Mouse (Mus musculus): ENCODE data around the gene Ppie. TPM values are rescaled to one million over a fixed set of nuclear protein-coding genes. Genes with fewer than 3 reads are reported as not detected.
A peak's percentile ranks its signal among the peaks of the same experiment; 100 is the strongest.

Gene Ppie
- polyA plus RNA-seq, 1 experiment from 2014 or later, result 136 TPM

- Histone ChIP-seq H3K27me3 (ENCODE audit: low read depth, poor library complexity, severe bottlenecking) (no peaks in the 10 kb centered on the region; the same call in 1 of the 2 replicates), H3K9me3 (replicated peaks) (no peaks in the 10 kb centered on the region), H3K27ac (replicated peaks) (peak overlapping the region; percentile 7), H3K4me1 (peaks cover 21% of the 10 kb centered on the region), H3K36me3 (no peaks in the 10 kb centered on the region), H3K4me3 (no peak overlapping the region)
- no peak for DNase-seq (ENCODE audit: low spot score)
- 47% methylated on average over 13 of the region's 13 CpGs for WGBS
Observed at GRCm38 (mm10) chr4:123080791-123081190, 59.0 kb downstream of the Ppie start.

GRCm38 (mm10) chr4:123078231-123078630 is 61.5 kb downstream of the Ppie start:
- H3K36me3 ChIP-seq, result no peaks in the 10 kb centered on the region
- H3K27me3 ChIP-seq (ENCODE audit: low read depth, poor library complexity, severe bottlenecking), result no peaks in the 10 kb centered on the region; the same call in 1 of the 2 replicates

More at GRCm38 (mm10) chr4:123078231-123078630, 61.5 kb downstream of the Ppie start:
- H3K27ac ChIP-seq (replicated peaks), result no peak overlapping the region
- 85% methylated on average over 4 of the region's 4 CpGs for WGBS
- H3K4me1 ChIP-seq, result peaks cover 21% of the 10 kb centered on the region
- no peak for DNase-seq (ENCODE audit: low spot score)
- no peak overlapping the region for H3K4me3 ChIP-seq
- H3K9me3 ChIP-seq (replicated peaks), result no peaks in the 10 kb centered on the region

Other genes with a start within 250 kb of the Ppie start
- 22.6 and 27.2 TPM in 2 replicates for gene Mfsd2a, start 178.8 kb downstream of the Ppie start, polyA plus RNA-seq (2016; fragmentation: Nextera tagmentation; extraction: Ambion mirVana)
- 82.4 and 92.7 TPM in 2 replicates for gene Mycl, start 144.3 kb downstream of the Ppie start, polyA plus RNA-seq (2016; fragmentation: Nextera tagmentation; extraction: Ambion mirVana)
- 27.6 and 28.2 TPM in 2 replicates for gene Trit1, start 123.4 kb downstream of the Ppie start, polyA plus RNA-seq (2016; fragmentation: Nextera tagmentation; extraction: Ambion mirVana)
- 0.07 and 0.09 TPM in 2 replicates for gene Bmp8b, start 34.8 kb downstream of the Ppie start, polyA plus RNA-seq (2016; fragmentation: Nextera tagmentation; extraction: Ambion mirVana)
- gene Oxct2b, start 23.7 kb downstream of the Ppie start, polyA plus RNA-seq (2016; fragmentation: Nextera tagmentation; extraction: Ambion mirVana), result 0.07 TPM in 2 replicates
- gene Hpcal4, start 43.3 kb upstream of the Ppie start, polyA plus RNA-seq (2016; fragmentation: Nextera tagmentation; extraction: Ambion mirVana), result 0.32 and 0.42 TPM in 2 replicates
- not detected in 2 replicates for gene Nt5c1a, start 61.6 kb upstream of the Ppie start, polyA plus RNA-seq (2016; fragmentation: Nextera tagmentation; extraction: Ambion mirVana)
- 8.0 and 9.8 TPM in 2 replicates for gene Heyl, start 93.6 kb upstream of the Ppie start, polyA plus RNA-seq (2016; fragmentation: Nextera tagmentation; extraction: Ambion mirVana)
- 41.4 and 48.3 TPM in 2 replicates for gene Pabpc4, start 122.4 kb upstream of the Ppie start, polyA plus RNA-seq (2016; fragmentation: Nextera tagmentation; extraction: Ambion mirVana)
- not detected in 2 replicates for gene Oxct2a, start 183.7 kb upstream of the Ppie start, polyA plus RNA-seq (2016; fragmentation: Nextera tagmentation; extraction: Ambion mirVana)
- 0.07 and 0.11 TPM in 2 replicates for gene Bmp8a, start 203.3 kb upstream of the Ppie start, polyA plus RNA-seq (2016; fragmentation: Nextera tagmentation; extraction: Ambion mirVana)